Mouse (Mus musculus) kidney, adult 8-10 months (tissue): Measurements from ENCODE around the gene Olfr318.
A peak's percentile ranks its signal among the peaks of the same experiment; 100 is the strongest.
"Not testable (repeated sequence)": the region's sequence is repeated elsewhere in the genome, so short reads cannot be mapped to it uniquely, and the experiment has no call there.

Experiments used
- DNase-seq, 2 experiments: peaks; one replicate each; pipeline ENCODE4 v3.0.0; 2022

The Olfr318 gene

GRCm38 (mm10) chr11:58723914-58724313 is at the start of gene Olfr318:
Gene Olfr318 (minus strand): TSS chr11:58724014.
- DNase-seq, result no peak

GRCm38 (mm10) chr11:58772888-58773287 is 49.1 kb upstream of the Olfr318 start, which contains the start of gene Olfr315:
Gene Olfr315 (plus strand): TSS chr11:58773188.
- DNase-seq, result no peak

GRCm38 (mm10) chr11:58752434-58752833 is 28.6 kb upstream of the Olfr318 start, which contains the start of gene Olfr316:
Gene Olfr316 (plus strand): TSS chr11:58752734.
- DNase-seq, result no peak

GRCm38 (mm10) chr11:58751096-58751495 is 27.3 kb upstream of the Olfr318 start:
- DNase-seq, result not testable (repeated sequence)

GRCm38 (mm10) chr11:58738792-58739262 is 15.0 kb upstream of the Olfr318 start, which contains the start of gene Olfr317:
Gene Olfr317 (minus strand): TSS chr11:58739212.
- no peak for DNase-seq

- no peak for DNase-seq
These were observed 9.6 kb upstream of the Olfr318 start for GRCm38 (mm10) chr11:58733372-58733771.

- DNase-seq, result peak; percentile 54 to 69
These were observed 4.3 kb upstream of the Olfr318 start for GRCm38 (mm10) chr11:58727896-58728650.

GRCm38 (mm10) chr11:58719701-58720100 is 4.1 kb downstream of the Olfr318 start:
- no peak for DNase-seq

- DNase-seq, result not testable (repeated sequence)
These were observed 6.1 kb downstream of the Olfr318 start for GRCm38 (mm10) chr11:58717723-58718122.

- no peak for DNase-seq
These were observed 14.7 kb downstream of the Olfr318 start for GRCm38 (mm10) chr11:58709086-58709485.

GRCm38 (mm10) chr11:58698862-58699261 is 25.0 kb downstream of the Olfr318 start, which contains the start of gene Olfr319:
Gene Olfr319 (plus strand): TSS chr11:58699162.
- no peak for DNase-seq

- no peak for DNase-seq
These were observed 43.0 kb downstream of the Olfr318 start, which contains the start of gene Olfr320 for GRCm38 (mm10) chr11:58680799-58681198. Gene Olfr320 (plus strand): TSS chr11:58681099.

- DNase-seq, result no peak
These were observed 52.0 kb downstream of the Olfr318 start for GRCm38 (mm10) chr11:58671825-58672224.

GRCm38 (mm10) chr11:58669252-58669651 is 54.6 kb downstream of the Olfr318 start:
- DNase-seq, result no peak
